Mouse (Mus musculus) layer of hippocampus, postnatal 25 days (tissue): ENCODE measurements around the gene Zcchc7. TPM values are rescaled to one million over a fixed set of nuclear protein-coding genes. Genes with fewer than 3 reads are reported as not detected.
A peak's percentile ranks its signal among the peaks of the same experiment; 100 is the strongest.
"Not testable (repeated sequence)": the region's sequence is repeated elsewhere in the genome, so short reads cannot be mapped to it uniquely, and the experiment has no call there.

Experiments
- DNase-seq, 2 experiments: peaks; one replicate each; pipeline ENCODE4 v3.0.0; 2022; ENCODE audit warnings: mixed read lengths in 2 of 2, low spot score in 1 of 2; ENCODE audit errors: extremely low spot score in 1 of 2
- total RNA-seq, 2 experiments: library from RNA; stranded (reverse); gene quantifications; 2 replicates each; pipeline ENCODE4 v1.2.3; 2021

Gene Zcchc7
- total RNA-seq, 2 experiments from 2014 or later = 48.8 to 70.9 TPM

GRCm38 (mm10) chr4:44756134-44756951 lies 666 bp downstream of the Zcchc7 start:
- peak; percentile 80 to 84 for DNase-seq

- DNase-seq = not testable (repeated sequence)
Measured at GRCm38 (mm10) chr4:44757131-44757530, 1.5 kb downstream of the Zcchc7 start.

GRCm38 (mm10) chr4:44774890-44775289 lies 19.2 kb downstream of the Zcchc7 start:
- no peak for DNase-seq

GRCm38 (mm10) chr4:44776651-44777050 lies 21.0 kb downstream of the Zcchc7 start:
- no peak for DNase-seq

GRCm38 (mm10) chr4:44777101-44777500 lies 21.4 kb downstream of the Zcchc7 start:
- DNase-seq = no peak

GRCm38 (mm10) chr4:44777711-44778110 lies 22.0 kb downstream of the Zcchc7 start:
- DNase-seq = no peak

GRCm38 (mm10) chr4:44778316-44778715 lies 22.6 kb downstream of the Zcchc7 start:
- no peak for DNase-seq

- no peak for DNase-seq
Measured at GRCm38 (mm10) chr4:44780462-44781157, 24.9 kb downstream of the Zcchc7 start.

GRCm38 (mm10) chr4:44781494-44781893 lies 25.8 kb downstream of the Zcchc7 start:
- DNase-seq = no peak

- DNase-seq = no peak
Measured at GRCm38 (mm10) chr4:44783566-44784292, 28.1 kb downstream of the Zcchc7 start.

GRCm38 (mm10) chr4:44812855-44813254 lies 57.2 kb downstream of the Zcchc7 start:
- no peak for DNase-seq

GRCm38 (mm10) chr4:44813770-44814169 lies 58.1 kb downstream of the Zcchc7 start:
- DNase-seq = no peak

GRCm38 (mm10) chr4:44816584-44816983 lies 60.9 kb downstream of the Zcchc7 start:
- no peak for DNase-seq

- DNase-seq = no peak
Measured at GRCm38 (mm10) chr4:44830609-44831008, 74.9 kb downstream of the Zcchc7 start.

GRCm38 (mm10) chr4:44851835-44852251 lies 96.2 kb downstream of the Zcchc7 start:
- DNase-seq = no peak

- no peak for DNase-seq
Measured at GRCm38 (mm10) chr4:44871591-44871990, 115.9 kb downstream of the Zcchc7 start.

GRCm38 (mm10) chr4:44872048-44872447 lies 116.4 kb downstream of the Zcchc7 start:
- DNase-seq = no peak

GRCm38 (mm10) chr4:44880065-44880623 lies 124.5 kb downstream of the Zcchc7 start:
- DNase-seq = no peak

GRCm38 (mm10) chr4:44886143-44886542 lies 130.5 kb downstream of the Zcchc7 start:
- DNase-seq = no peak

- no peak for DNase-seq
Measured at GRCm38 (mm10) chr4:44891344-44891743, 135.7 kb downstream of the Zcchc7 start.
